Mouse (Mus musculus) liver, adult 2 months (tissue): ENCODE results near the gene Dusp16. TPM values are rescaled to one million over a fixed set of nuclear protein-coding genes. Genes with fewer than 3 reads are reported as not detected.
A peak's percentile ranks its signal among the peaks of the same experiment; 100 is the strongest.

Experiments
- DNase-seq: peaks from one replicate; pipeline ENCODE4 v3.0.0-alpha.2; 2011; ENCODE audit warnings: low read depth, low spot score; ENCODE audit errors: extremely low read depth
- H3K27ac ChIP-seq: fragments of 200-500 bp; replicated peaks from 2 replicates; pipeline ENCODE4 v1.5.1; 2012; ENCODE audit warnings: low read depth, mild to moderate bottlenecking, control low read depth, inconsistent platforms, low read length; ENCODE audit not compliant: insufficient read depth
- H3K27me3 ChIP-seq: fragments of 200-500 bp; 2 replicates; pipeline ENCODE4 v1.6.1; 2012; ENCODE audit warnings: mild to moderate bottlenecking, moderate library complexity, low read length, inconsistent platforms; ENCODE audit not compliant: control insufficient read depth, insufficient read depth
- H3K36me3 ChIP-seq: fragments of 200-500 bp; 2 replicates; pipeline ENCODE4 v1.6.1; 2012; ENCODE audit warnings: low read length, inconsistent platforms; ENCODE audit not compliant: control insufficient read depth, insufficient read depth
- H3K4me1 ChIP-seq: fragments of 200-500 bp; 2 replicates; pipeline ENCODE4 v1.6.1; 2011; ENCODE audit warnings: low read length; ENCODE audit not compliant: control insufficient read depth, insufficient read depth
- H3K4me3 ChIP-seq: fragments of 200-500 bp; 2 replicates; pipeline ENCODE4 v1.5.1; 2011; ENCODE audit warnings: low read depth, mild to moderate bottlenecking, control low read depth, low read length, moderate library complexity; ENCODE audit not compliant: insufficient read depth
- H3K79me2 ChIP-seq: fragments of 200-500 bp; 2 replicates; pipeline ENCODE4 v1.6.1; 2012; ENCODE audit warnings: inconsistent platforms, mild to moderate bottlenecking, low read length, moderate library complexity; ENCODE audit not compliant: control insufficient read depth, insufficient read depth
- H3K9ac ChIP-seq: fragments of 200-500 bp; 2 replicates; pipeline ENCODE4 v1.6.1; 2012; ENCODE audit warnings: low read depth, mild to moderate bottlenecking, control low read depth, inconsistent platforms, low read length
- CTCF ChIP-seq: fragments of 200-500 bp; IDR thresholded peaks from 2 replicates; pipeline ENCODE4 v1.5.1; 2011; ENCODE audit warnings: low read depth, low read length, control low read depth
- POLR2A ChIP-seq: fragments of 200-500 bp; IDR thresholded peaks from 2 replicates; pipeline ENCODE4 v1.6.1; 2011; ENCODE audit warnings: low read length, control low read depth; ENCODE audit not compliant: insufficient read depth; ENCODE audit errors: extremely low read depth
- WGBS: fragments of 180-500 bp; shearing (Covaris S2); methylation state at CpG from one replicate; pipeline ENCODE4 v1.1.7; 2018; 5-methylcytosine and 5-hydroxymethylcytosine counted together
- polyA plus RNA-seq: library from polyadenylated mRNA; depleted of rRNA; stranded (reverse); fragments of >200 nt; gene quantifications from 2 replicates; pipeline ENCODE4 v1.2.3, GENCODE M21; 2012
- total RNA-seq: library from RNA; depleted of rRNA; stranded (reverse); fragments of >200 nt; gene quantifications from 2 replicates; pipeline ENCODE4 v1.2.3, GENCODE M21; 2014

Gene Dusp16
- total and polyA plus RNA-seq, 2 experiments, result 19.7 to 20.0 TPM

DNA sequence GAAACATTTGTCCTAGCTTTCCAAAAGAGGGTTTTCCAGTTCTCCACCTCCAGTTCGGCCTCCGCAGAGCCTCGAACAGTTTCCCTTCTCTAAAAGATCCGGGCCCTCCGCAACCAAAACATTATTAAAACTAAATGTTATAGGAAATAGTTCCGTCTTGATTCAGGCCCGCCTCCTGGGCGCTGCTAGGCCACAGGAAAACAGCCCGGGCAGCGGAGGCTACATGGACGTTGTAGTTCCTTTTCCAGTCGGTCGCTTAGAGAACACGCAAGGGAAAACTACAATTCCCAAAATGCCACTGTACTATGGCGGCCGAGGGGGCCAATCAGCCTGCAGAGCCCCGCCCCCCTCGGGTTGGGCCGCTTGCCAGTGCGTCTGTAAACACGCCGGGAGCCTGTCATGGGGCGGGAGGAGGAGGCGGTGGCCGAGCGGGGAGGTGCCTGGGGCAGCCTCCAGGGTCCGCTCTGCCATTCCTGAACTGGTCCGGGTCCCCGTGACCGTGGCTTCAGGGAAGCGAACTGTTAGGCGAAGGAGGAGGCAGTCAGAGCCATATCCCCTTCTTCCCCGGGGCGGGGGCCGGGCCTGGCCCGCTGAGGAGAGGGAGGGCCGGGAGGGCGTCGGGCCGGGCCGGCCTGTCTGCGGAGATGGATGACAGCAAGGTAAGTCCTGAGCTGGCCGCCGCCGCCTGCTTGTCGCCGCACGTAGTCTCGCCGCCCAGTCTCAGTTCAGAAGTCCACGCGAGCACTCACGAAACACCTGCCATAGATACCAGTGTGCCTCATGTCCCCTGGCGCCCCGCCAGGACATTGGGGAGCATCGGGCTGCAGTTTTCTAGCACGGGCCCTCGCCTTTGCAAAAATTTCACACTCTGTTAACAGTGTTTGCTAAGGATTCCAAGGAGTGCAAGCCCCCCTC, 37.6 kb upstream of the Dusp16 start, which contains the start of gene Crebl2:
Crebl2 (plus strand) TSS at position 369 of the 915 bp plus-strand sequence.
- Histone ChIP-seq H3K36me3 (no peaks in the 10 kb centered on the region), H3K9ac (peak within 1 kb of the TSS; percentile 86), H3K27me3 (no peaks in the 10 kb centered on the region), H3K4me1 (peaks cover 6% of the 10 kb centered on the region; the same call in 1 of the 2 replicates), H3K79me2 (peaks cover 9% of the 10 kb centered on the region; the same call in 1 of the 2 replicates), H3K4me3 (peak within 1 kb of the TSS; percentile 72), H3K27ac (peak within 1 kb of the TSS; percentile 96)
- DNase-seq, result peak; percentile 96
- WGBS, result under 1% methylated on average over 58 of the region's 58 CpGs
- TF ChIP-seq POLR2A (peak; percentile 69), CTCF (no peak)

DNA sequence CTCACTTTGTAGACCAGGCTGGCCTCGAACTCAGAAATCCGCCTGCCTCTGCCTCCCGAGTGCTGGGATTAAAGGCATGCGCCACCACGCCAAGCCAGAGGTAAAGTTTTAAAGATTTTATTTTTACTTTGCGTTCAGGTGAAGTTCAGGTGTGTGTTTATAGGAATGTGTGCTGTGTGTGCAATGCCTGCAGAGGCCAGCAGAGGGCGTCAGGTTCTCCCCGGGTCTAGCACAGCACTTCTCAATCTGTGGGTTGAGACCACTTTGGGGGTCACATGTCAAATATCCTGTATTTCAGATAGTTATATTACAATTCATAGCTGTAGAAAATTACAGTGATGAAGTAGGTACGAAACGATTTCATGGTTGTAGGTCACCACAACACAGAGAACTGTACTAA, 30.4 kb upstream of the Dusp16 start:
- WGBS, result 73% methylated on average over 10 of the region's 10 CpGs
- Histone ChIP-seq H3K4me3 (no peak overlapping the region), H3K27ac (no peak overlapping the region), H3K27me3 (no peaks in the 10 kb centered on the region), H3K79me2 (no peaks in the 10 kb centered on the region), H3K4me1 (no peaks in the 10 kb centered on the region), H3K36me3 (no peaks in the 10 kb centered on the region), H3K9ac (no peak overlapping the region)
- DNase-seq, result no peak
- TF ChIP-seq POLR2A (no peak), CTCF (peak; percentile 81)

DNA sequence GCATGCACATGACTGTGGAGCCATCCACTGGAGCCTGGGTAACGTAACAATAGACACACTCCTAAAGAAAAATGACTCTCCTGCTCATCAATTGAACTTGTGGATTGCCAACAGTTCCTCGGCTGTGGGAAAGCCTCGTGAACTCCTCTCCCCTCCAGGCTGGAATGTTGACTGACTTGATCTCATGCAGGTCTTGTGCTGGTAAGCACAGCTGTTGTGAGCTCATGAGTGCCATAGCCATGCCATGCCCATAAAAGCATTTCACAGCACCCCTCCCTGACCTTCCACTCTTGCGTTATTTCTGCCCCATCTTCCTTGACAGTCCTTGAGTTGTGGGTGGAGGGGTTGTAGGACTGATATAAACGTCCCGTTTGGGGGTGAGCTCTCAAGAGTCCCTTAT, 28.0 kb upstream of the Dusp16 start:
- 72% methylated on average over 6 of the region's 6 CpGs for WGBS
- H3K36me3 ChIP-seq, result no peaks in the 10 kb centered on the region
- H3K27ac ChIP-seq, result no peak overlapping the region
- H3K79me2 ChIP-seq, result no peaks in the 10 kb centered on the region
- no peaks in the 10 kb centered on the region for H3K27me3 ChIP-seq
- H3K4me3 ChIP-seq, result no peak overlapping the region
- no peak overlapping the region for H3K9ac ChIP-seq
- DNase-seq, result no peak
- TF ChIP-seq POLR2A (no peak), CTCF (no peak)
- H3K4me1 ChIP-seq, result no peaks in the 10 kb centered on the region

- WGBS, result 51% methylated on average over 5 of the region's 5 CpGs
- H3K27me3 ChIP-seq, result no peaks in the 10 kb centered on the region
- H3K79me2 ChIP-seq, result no peaks in the 10 kb centered on the region
Measured at GRCm38 (mm10) chr6:134819741-134820140, 27.3 kb upstream of the Dusp16 start.

DNA sequence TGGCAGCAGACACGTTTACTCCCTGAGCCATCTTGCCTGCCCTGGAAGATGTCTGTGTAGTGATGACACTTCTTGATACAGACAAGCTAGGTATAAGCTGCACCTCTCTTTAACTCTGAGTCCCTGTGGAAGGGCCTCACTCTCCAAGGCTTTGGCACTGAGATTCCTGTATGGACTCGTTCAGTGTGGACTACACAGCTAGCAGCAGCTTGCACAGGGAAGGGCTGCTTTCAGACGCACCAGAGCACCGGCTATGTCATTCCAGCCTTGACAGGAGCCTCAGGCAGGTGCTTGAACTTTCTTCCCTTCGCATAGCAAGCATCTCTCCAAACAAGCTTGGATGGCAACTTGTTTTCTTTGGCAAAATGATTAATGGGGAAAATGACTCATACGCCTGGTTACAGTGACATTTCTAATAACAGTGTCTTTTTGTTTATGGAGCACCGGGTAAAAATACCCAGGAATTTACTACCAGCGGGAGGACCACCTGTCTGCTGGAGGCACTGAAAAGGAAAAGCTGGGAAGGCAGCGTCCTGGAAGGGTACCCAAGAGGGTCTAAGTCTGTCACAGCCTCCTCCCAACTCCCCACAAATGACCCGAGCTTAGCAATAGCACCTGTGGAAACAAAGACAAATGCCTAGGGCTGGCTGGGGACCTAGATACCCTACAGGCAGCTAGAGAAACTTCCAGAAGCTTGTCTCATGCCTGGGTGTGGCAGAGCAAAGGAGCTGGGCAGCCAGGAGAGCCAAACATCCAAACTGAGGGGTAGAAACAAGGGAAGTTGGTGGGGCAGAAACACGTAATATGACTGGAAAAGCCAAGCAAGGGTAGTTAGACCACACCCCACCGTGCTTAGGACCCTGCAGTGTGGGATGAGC, 24.9 kb upstream of the Dusp16 start:
- Histone ChIP-seq H3K36me3 (no peaks in the 10 kb centered on the region), H3K4me3 (no peak overlapping the region), H3K4me1 (no peaks in the 10 kb centered on the region), H3K27me3 (no peaks in the 10 kb centered on the region), H3K27ac (no peak overlapping the region), H3K79me2 (no peaks in the 10 kb centered on the region), H3K9ac (no peak overlapping the region)
- no peak for DNase-seq
- no peak for TF ChIP-seq POLR2A
- no peak for TF ChIP-seq CTCF
- WGBS, result 82% methylated on average over 12 of the region's 12 CpGs

More at GRCm38 (mm10) chr6:134819741-134820140, 27.3 kb upstream of the Dusp16 start:
- H3K9ac ChIP-seq, result no peak overlapping the region
- H3K4me3 ChIP-seq, result no peak overlapping the region
- no peaks in the 10 kb centered on the region for H3K36me3 ChIP-seq
- no peaks in the 10 kb centered on the region for H3K4me1 ChIP-seq
- no peak for DNase-seq
- TF ChIP-seq POLR2A (no peak), CTCF (no peak)
- H3K27ac ChIP-seq, result no peak overlapping the region

DNA sequence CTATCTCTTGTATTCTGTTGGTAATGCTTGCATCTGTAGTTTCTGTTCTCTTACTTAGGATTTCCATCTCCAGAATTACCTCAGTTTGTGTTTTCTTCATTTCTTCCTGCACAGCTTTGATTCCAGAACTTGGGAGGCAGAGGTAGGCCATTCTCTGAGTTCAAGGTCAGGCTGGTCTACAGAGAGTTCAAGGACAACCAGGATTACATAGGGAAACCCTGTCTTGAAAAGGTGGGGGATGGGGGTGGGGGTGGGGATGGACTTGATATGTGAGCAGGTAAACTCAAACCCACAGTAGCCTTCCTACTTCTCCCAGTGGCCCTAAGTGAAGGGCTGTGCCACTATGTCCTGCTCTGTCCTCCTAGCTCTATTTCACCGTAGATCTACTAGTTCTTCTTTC, 20.6 kb upstream of the Dusp16 start:
- Histone ChIP-seq H3K79me2 (no peaks in the 10 kb centered on the region), H3K9ac (no peak overlapping the region), H3K4me1 (no peaks in the 10 kb centered on the region), H3K27me3 (no peaks in the 10 kb centered on the region), H3K36me3 (no peaks in the 10 kb centered on the region), H3K4me3 (no peak overlapping the region), H3K27ac (no peak overlapping the region)
- DNase-seq, result no peak
- TF ChIP-seq POLR2A, result no peak
- no peak for TF ChIP-seq CTCF
- 93% methylated on average over 1 of the region's 1 CpGs for WGBS
